ENCODE assay signal across 7 mouse cellular contexts in the genomic region with DNA sequence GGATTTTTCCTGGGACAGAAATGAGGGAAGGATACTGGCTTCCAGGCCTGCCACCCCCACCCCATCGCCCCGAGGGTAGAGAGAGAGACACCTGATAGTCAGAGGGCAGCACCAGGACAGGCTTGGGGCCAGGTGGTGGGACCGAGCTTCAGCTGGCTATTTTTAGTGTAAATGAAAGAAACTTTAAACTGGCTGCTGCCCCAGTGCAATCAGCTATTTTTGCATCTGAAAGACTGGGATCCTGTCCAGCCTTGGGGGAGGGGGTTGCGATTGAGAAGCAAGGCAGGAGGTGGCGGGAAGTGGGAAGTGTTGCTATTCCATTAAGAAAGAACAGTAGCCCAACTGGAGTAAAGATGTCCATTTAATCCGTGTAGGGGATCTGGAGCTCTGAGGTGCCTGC.
DNase-seq lines count a peak whose midpoint lies in the region.

No protein-coding gene starts in this region.

- intact Hi-C loops in heart, postnatal 36 days (cut with DNase I) = no loop called here
- intact Hi-C loops in left cerebral cortex, postnatal 10 days (cut with DNase I) = no loop called here

- peak; percentile 21 for DNase-seq in ovary, postnatal 36 days (ENCODE audit: low spot score)
- no peak for DNase-seq in ovary, adult 18-20 months (ENCODE audit: low spot score)
- peak; percentile 32 to 48 for DNase-seq in frontal cortex, postnatal 14 days (ENCODE audit: low spot score in 2 of 2)
- DNase-seq in heart, postnatal 36 days = peak; percentile 67 to 68
- DNase-seq in left cerebral cortex, postnatal 10 days (ENCODE audit: extremely low spot score in 1 of 2, low spot score in 2 of 2) = peak; percentile 67 to 78
- no peak for DNase-seq in neural tube, embryonic 10.5 days (ENCODE audit: extremely low spot score, low spot score)
- no peak for DNase-seq in thymus, postnatal 10 days (ENCODE audit: low spot score in 2 of 2)

Comparison
In these comparisons a context has a peak if more than half of its experiments do, and no peak if none do; other contexts are left out.
1. DNase-seq: peak in ovary, postnatal 36 days (single experiment), frontal cortex, postnatal 14 days (2 of 2), heart, postnatal 36 days (2 of 2) and left cerebral cortex, postnatal 10 days (2 of 2); none in ovary, adult 18-20 months (single experiment), neural tube, embryonic 10.5 days (single experiment) and thymus, postnatal 10 days (0 of 2).